Mouse (Mus musculus) midbrain, embryonic 12.5 days (tissue): ENCODE data around the gene Scnm1. TPM values are rescaled to one million over a fixed set of nuclear protein-coding genes. Genes with fewer than 3 reads are reported as not detected.

Experiments
- ATAC-seq: fragments of 200-750 bp; cut with Nextera tagmentation; 2 replicates; pipeline ENCODE4 v1.8.0; 2017; ENCODE audit warnings: low read depth, moderate TSS enrichment, moderate library complexity; ENCODE audit not compliant: low FRiP score
- H3K27ac ChIP-seq: fragments of 300-500 bp; sonication (generic); replicated peaks from 2 replicates; pipeline ENCODE4 v1.5.1; 2016; ENCODE audit warnings: mild to moderate bottlenecking
- H3K27me3 ChIP-seq: fragments of 300-500 bp; sonication (generic); 2 replicates; pipeline ENCODE4 v1.6.1; 2016; ENCODE audit warnings: mild to moderate bottlenecking
- H3K36me3 ChIP-seq: fragments of 300-500 bp; sonication (generic); 2 replicates; pipeline ENCODE4 v1.6.1; 2016
- H3K4me1 ChIP-seq: fragments of 300-500 bp; sonication (generic); 2 replicates; pipeline ENCODE4 v1.6.1; 2016
- H3K4me2 ChIP-seq: fragments of 300-500 bp; sonication (generic); replicated peaks from 2 replicates; pipeline ENCODE4 v1.6.1; 2016; ENCODE audit warnings: mild to moderate bottlenecking, moderate library complexity
- H3K4me3 ChIP-seq: fragments of 300-500 bp; sonication (generic); 2 replicates; pipeline ENCODE4 v1.5.1; 2016; ENCODE audit warnings: mild to moderate bottlenecking
- H3K9ac ChIP-seq: fragments of 300-500 bp; sonication (generic); replicated peaks from 2 replicates; pipeline ENCODE4 v1.6.1; 2016; ENCODE audit warnings: mild to moderate bottlenecking, moderate library complexity
- H3K9me3 ChIP-seq: fragments of 300-500 bp; sonication (generic); 2 replicates; pipeline ENCODE4 v1.6.1; 2016; ENCODE audit warnings: mild to moderate bottlenecking
- WGBS: fragments of 180-500 bp; shearing (Covaris S2); methylation state at CpG from one replicate; pipeline ENCODE4 v1.1.7; 2016; 5-methylcytosine and 5-hydroxymethylcytosine counted together
- microRNA-seq: library from miRNA; unstranded; fragments of <30 nt; microRNA quantifications from one replicate; pipeline ENCODE4, GENCODE M21; 2017
- polyA plus RNA-seq: library from polyadenylated mRNA; unstranded; fragments of >200 nt; fragmentation: Nextera tagmentation; extraction: Ambion mirVana; gene quantifications from 2 replicates; pipeline ENCODE4 v1.2.1, GENCODE M21; 2016

Scnm1 gene
- polyA plus RNA-seq, 1 experiment from 2014 or later: 86.7 TPM

DNA sequence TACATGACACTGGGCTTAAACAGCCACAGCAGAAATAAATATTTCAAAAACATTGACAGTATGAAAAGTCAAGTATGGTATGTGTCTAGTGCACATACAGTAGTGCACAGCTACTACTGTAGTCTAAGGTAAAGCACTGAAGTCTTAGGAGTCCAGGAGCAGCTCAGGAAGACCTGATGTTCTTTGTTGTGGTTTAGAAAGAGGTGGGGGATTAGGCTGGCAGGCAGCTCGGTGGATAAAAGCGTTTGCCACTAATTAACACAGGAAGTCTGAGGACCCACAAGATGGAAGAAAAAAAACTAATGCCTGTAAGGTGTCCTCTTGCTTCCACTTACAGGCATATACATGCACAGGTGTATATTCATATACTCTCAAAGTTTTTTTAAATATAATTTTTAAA is 33.0 kb downstream of the Scnm1 start:
- H3K4me3 ChIP-seq: no peak overlapping the region
- no peak for ATAC-seq
- H3K9me3 ChIP-seq: no peaks in the 10 kb centered on the region
- no peaks in the 10 kb centered on the region for H3K27me3 ChIP-seq
- WGBS: 36% methylated on average over 2 of the region's 2 CpGs
- no peak overlapping the region for H3K4me2 ChIP-seq
- H3K27ac ChIP-seq: no peak overlapping the region
- H3K36me3 ChIP-seq: peaks cover 15% of the 10 kb centered on the region
- H3K9ac ChIP-seq: no peak overlapping the region
- peaks cover 20% of the 10 kb centered on the region for H3K4me1 ChIP-seq

DNA sequence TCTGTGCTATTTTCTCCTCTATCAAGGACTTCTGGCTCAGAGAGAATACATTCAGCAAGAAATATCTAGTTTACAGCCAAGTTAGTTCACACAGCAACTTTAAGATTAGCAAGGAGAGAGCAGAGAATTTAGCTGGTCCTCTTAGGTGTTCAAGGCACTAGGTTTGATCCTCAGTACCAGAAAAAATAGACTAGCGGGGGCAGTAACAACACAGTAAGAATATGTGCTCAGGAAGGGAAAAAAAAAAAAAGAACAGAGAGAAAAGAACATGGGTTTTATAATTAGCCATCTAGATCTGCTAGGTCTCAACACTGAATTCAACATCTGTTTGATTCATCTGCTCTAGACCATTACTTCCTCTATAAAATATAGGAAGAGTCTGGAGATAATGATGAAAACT is 45.7 kb downstream of the Scnm1 start:
- no peak overlapping the region for H3K4me2 ChIP-seq
- no peaks in the 10 kb centered on the region for H3K27me3 ChIP-seq
- no peak for ATAC-seq
- 93% methylated on average over 1 of the region's 1 CpGs for WGBS
- 0 out of 2 replicates have a peak, but pooled peaks cover 7% of the 10 kb centered on the region for H3K36me3 ChIP-seq
- no peak overlapping the region for H3K4me3 ChIP-seq
- H3K9ac ChIP-seq: no peak overlapping the region
- H3K4me1 ChIP-seq: no peaks in the 10 kb centered on the region
- no peaks in the 10 kb centered on the region for H3K9me3 ChIP-seq
- H3K27ac ChIP-seq: no peak overlapping the region

Small RNA genes within 50 kb of the gene (microRNA-seq; reads per million reads assigned to microRNA genes)
- not detected for gene Mir8099-1

Other genes starting within 250 kb of the Scnm1 start
- gene Psmb4, start 247.1 kb downstream of the Scnm1 start, polyA plus RNA-seq: 307 TPM in 2 replicates
- gene Selenbp1, start 201.0 kb downstream of the Scnm1 start, polyA plus RNA-seq: 4.4 and 4.6 TPM in 2 replicates
- 6.6 and 8.4 TPM in 2 replicates for gene Rfx5, start 179.9 kb downstream of the Scnm1 start, polyA plus RNA-seq
- 23.0 and 25.7 TPM in 2 replicates for gene Pi4kb, start 159.3 kb downstream of the Scnm1 start, polyA plus RNA-seq
- gene Zfp687, start 118.6 kb downstream of the Scnm1 start, polyA plus RNA-seq: 40.2 and 41.3 TPM in 2 replicates
- gene Psmd4, start 91.4 kb downstream of the Scnm1 start, polyA plus RNA-seq: 277 and 293 TPM in 2 replicates
- gene Pip5k1a, start 27.1 kb downstream of the Scnm1 start, polyA plus RNA-seq: 18.3 and 20.5 TPM in 2 replicates
- gene Vps72, start 23.0 kb downstream of the Scnm1 start, polyA plus RNA-seq: 250 and 251 TPM in 2 replicates
- 0.84 and 0.89 TPM in 2 replicates for gene Tmod4, start 9.5 kb downstream of the Scnm1 start, polyA plus RNA-seq
- gene Lysmd1, start 77 bp upstream of the Scnm1 start, polyA plus RNA-seq: 22.5 and 24.4 TPM in 2 replicates
- 2.5 and 3.3 TPM in 2 replicates for gene Tnfaip8l2, start 8.3 kb upstream of the Scnm1 start, polyA plus RNA-seq
- gene Sema6c, start 26.4 kb upstream of the Scnm1 start, polyA plus RNA-seq: 45.1 and 56.8 TPM in 2 replicates
- gene Gabpb2, start 83.9 kb upstream of the Scnm1 start, polyA plus RNA-seq: 11.0 and 11.6 TPM in 2 replicates
- 91.0 and 93.9 TPM in 2 replicates for gene Cdc42se1, start 94.7 kb upstream of the Scnm1 start, polyA plus RNA-seq
- 101 and 106 TPM in 2 replicates for gene Mllt11, start 98.2 kb upstream of the Scnm1 start, polyA plus RNA-seq
- 0.26 TPM in 1 of 2 replicates, not detected in the other for gene Gm128, start 107.6 kb upstream of the Scnm1 start, polyA plus RNA-seq
- gene Bnipl, start 117.2 kb upstream of the Scnm1 start, polyA plus RNA-seq: 0.33 and 0.38 TPM in 2 replicates
- 46.6 and 47.6 TPM in 2 replicates for gene Mindy1, start 147.3 kb upstream of the Scnm1 start, polyA plus RNA-seq
- 33.1 and 35.7 TPM in 2 replicates for gene Prune1, start 148.1 kb upstream of the Scnm1 start, polyA plus RNA-seq
- 1.0 and 1.1 TPM in 2 replicates for gene Anxa9, start 173.2 kb upstream of the Scnm1 start, polyA plus RNA-seq
- gene Cers2, start 180.8 kb upstream of the Scnm1 start, polyA plus RNA-seq: 101 and 109 TPM in 2 replicates
- gene Setdb1, start 223.2 kb upstream of the Scnm1 start, polyA plus RNA-seq: 60.2 and 62.3 TPM in 2 replicates